Mouse (Mus musculus): ENCODE data around the gene Cemip. TPM values are rescaled to one million over a fixed set of nuclear protein-coding genes. Genes with fewer than 3 reads are reported as not detected.

Gene Cemip
- polyA plus RNA-seq, 1 experiment = 0.88 TPM

DNA sequence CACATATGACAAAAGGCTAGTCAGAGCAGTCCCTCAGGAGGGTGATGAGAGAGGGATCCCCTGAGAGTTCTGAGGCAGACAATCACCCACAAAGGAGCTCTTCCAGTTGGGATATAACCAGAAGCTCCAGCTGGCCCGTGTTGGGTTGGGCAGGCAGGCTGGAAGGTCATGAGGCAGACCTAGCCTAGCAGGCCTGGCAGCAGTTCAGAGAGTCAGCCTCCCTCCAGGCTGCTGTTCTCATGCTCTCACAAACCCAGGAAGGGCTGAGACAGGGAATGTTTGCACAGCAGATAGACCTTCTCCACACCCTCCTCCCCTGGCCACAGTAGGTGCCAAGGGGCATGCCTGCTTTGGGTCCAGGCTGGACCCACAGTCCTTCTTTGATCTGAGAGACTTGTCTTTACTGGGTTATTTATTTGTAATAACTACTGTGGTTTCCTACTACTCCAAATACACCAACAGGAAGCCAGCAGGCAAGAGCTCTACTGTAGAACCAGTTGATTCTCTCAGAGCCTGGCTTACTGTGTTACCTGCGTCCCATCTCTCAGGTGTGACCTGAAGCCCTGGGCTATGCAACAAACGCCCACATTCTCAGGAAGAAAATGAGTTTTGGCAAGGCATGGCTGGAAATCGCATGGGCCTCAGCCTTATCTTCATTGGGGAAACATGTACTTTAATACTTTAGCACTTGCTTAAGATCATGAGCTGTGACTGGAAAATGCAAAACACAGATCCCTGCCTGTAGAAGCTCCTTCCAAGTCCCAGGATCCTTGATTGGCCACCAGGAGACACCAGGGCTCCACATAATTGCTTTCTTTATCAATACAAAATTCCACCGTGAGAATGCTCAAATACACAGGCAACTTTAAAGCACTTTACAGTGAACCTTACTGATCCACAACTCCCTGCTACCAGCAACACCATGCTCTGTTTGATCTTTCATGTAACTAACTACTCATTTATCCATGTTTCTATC is 67.7 kb downstream of the Cemip start:
- Histone ChIP-seq H3K27ac (ENCODE audit: insufficient read depth, low read depth, low read length) (no peak overlapping the region), H3K4me3 (ENCODE audit: insufficient read depth, low read length) (no peak overlapping the region), H3K4me1 (ENCODE audit: control insufficient read depth, insufficient read depth, low read length) (no peaks in the 10 kb centered on the region)
- TF ChIP-seq POLR2A (IDR thresholded peaks at IDR 0.05; ENCODE audit: borderline replicate concordance, low read depth, low read length) = no peak
- TF ChIP-seq CTCF (IDR thresholded peaks at IDR 0.05; ENCODE audit: low read depth, low read length) = no peak

DNA sequence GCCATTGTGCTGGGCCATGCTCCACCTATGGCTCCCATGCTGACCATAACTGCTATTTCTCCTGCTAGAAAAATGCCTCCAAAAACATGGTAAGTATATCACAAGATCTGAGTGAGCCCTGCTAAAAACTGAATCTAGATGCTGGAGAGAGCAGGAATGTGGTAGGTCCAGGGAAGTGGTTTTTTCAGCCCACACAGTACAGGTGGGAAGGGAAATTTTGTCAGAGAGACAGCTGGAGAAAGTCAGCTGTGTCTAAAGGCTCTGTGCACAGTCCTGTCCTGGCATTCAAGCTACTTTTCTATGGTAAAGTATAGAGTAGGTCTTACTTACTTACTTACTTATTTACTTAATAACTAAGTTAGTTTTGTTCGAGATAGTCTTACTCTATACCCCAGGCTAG is 71.3 kb downstream of the Cemip start:
- Histone ChIP-seq H3K4me3 (ENCODE audit: insufficient read depth, low read length) (no peak overlapping the region), H3K27ac (ENCODE audit: insufficient read depth, low read depth, low read length) (no peak overlapping the region), H3K4me1 (ENCODE audit: control insufficient read depth, insufficient read depth, low read length) (no peaks in the 10 kb centered on the region)
- no peak for TF ChIP-seq POLR2A (IDR thresholded peaks at IDR 0.05; ENCODE audit: borderline replicate concordance, low read depth, low read length)
- no peak for TF ChIP-seq CTCF (IDR thresholded peaks at IDR 0.05; ENCODE audit: low read depth, low read length)

GRCm38 (mm10) chr7:84013656-84014055 is 72.6 kb downstream of the Cemip start:
- Histone ChIP-seq H3K27ac (ENCODE audit: insufficient read depth, low read depth, low read length) (no peak overlapping the region), H3K4me3 (ENCODE audit: insufficient read depth, low read length) (no peak overlapping the region), H3K4me1 (ENCODE audit: control insufficient read depth, insufficient read depth, low read length) (no peaks in the 10 kb centered on the region)
- TF ChIP-seq CTCF (IDR thresholded peaks at IDR 0.05; ENCODE audit: low read depth, low read length) (no peak), POLR2A (IDR thresholded peaks at IDR 0.05; ENCODE audit: borderline replicate concordance, low read depth, low read length) (no peak)

DNA sequence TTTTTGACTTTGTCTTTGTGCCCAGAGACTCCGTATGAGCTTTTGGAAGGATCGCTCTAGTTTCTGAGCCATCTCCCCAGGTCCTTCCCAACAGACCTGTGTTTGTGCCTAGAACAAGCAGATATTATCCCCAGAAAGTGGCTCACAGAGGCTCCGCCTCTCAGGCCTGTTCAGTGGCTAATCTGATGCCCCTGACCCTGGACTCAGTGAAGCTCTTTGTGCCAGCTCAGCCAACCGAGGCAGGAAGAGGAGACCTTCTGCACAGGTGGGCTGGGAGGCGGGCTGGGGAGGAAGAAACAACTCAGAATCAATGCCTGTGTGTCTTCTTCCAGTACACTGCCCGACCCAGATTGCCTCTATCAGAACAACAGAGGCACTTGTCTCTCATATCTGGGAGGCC is 81.9 kb downstream of the Cemip start:
- Histone ChIP-seq H3K4me1 (ENCODE audit: control insufficient read depth, insufficient read depth, low read length) (no peaks in the 10 kb centered on the region), H3K27ac (ENCODE audit: insufficient read depth, low read depth, low read length) (no peak overlapping the region), H3K4me3 (ENCODE audit: insufficient read depth, low read length) (no peak overlapping the region)
- TF ChIP-seq POLR2A (IDR thresholded peaks at IDR 0.05; ENCODE audit: borderline replicate concordance, low read depth, low read length) = no peak
- TF ChIP-seq CTCF (IDR thresholded peaks at IDR 0.05; ENCODE audit: low read depth, low read length) = no peak

GRCm38 (mm10) chr7:84001516-84001915 is 84.8 kb downstream of the Cemip start:
- TF ChIP-seq CTCF (IDR thresholded peaks at IDR 0.05; ENCODE audit: low read depth, low read length) (no peak), POLR2A (IDR thresholded peaks at IDR 0.05; ENCODE audit: borderline replicate concordance, low read depth, low read length) (no peak)
- Histone ChIP-seq H3K4me3 (ENCODE audit: insufficient read depth, low read length) (no peak overlapping the region), H3K4me1 (ENCODE audit: control insufficient read depth, insufficient read depth, low read length) (no peaks in the 10 kb centered on the region), H3K27ac (ENCODE audit: insufficient read depth, low read depth, low read length) (no peak overlapping the region)

- Histone ChIP-seq H3K27ac (ENCODE audit: insufficient read depth, low read depth, low read length) (no peak overlapping the region), H3K4me1 (ENCODE audit: control insufficient read depth, insufficient read depth, low read length) (no peaks in the 10 kb centered on the region), H3K4me3 (ENCODE audit: insufficient read depth, low read length) (no peak overlapping the region)
- no peak for TF ChIP-seq CTCF (IDR thresholded peaks at IDR 0.05; ENCODE audit: low read depth, low read length)
- no peak for TF ChIP-seq POLR2A (IDR thresholded peaks at IDR 0.05; ENCODE audit: borderline replicate concordance, low read depth, low read length)
These were observed 85.6 kb downstream of the Cemip start for GRCm38 (mm10) chr7:84000671-84001070.

DNA sequence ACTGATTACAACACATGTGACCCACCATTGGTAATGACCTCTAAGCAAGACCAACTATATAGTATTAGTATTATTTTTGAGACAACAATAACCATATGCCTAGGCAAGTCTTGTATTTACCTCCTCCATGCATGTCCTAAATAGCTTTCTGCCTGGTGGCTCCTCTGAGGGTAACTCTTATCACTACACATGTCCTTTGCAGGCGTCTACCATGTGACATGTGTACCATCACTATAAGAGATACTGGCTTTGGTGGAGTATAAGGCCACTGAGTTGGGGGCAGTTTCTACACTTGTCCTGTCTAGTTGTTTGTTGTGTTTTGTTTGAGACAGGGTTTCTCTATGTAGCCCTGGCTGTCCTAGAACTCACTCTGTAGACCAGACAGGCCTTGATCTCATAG is 86.7 kb downstream of the Cemip start:
- no peak for TF ChIP-seq CTCF (IDR thresholded peaks at IDR 0.05; ENCODE audit: low read depth, low read length)
- TF ChIP-seq POLR2A (IDR thresholded peaks at IDR 0.05; ENCODE audit: borderline replicate concordance, low read depth, low read length) = no peak
- no peaks in the 10 kb centered on the region for H3K4me1 ChIP-seq (ENCODE audit: control insufficient read depth, insufficient read depth, low read length)
- H3K4me3 ChIP-seq (ENCODE audit: insufficient read depth, low read length) = no peak overlapping the region
- H3K27ac ChIP-seq (ENCODE audit: insufficient read depth, low read depth, low read length) = no peak overlapping the region

GRCm38 (mm10) chr7:83994348-83994747 is 92.0 kb downstream of the Cemip start:
- no peak for TF ChIP-seq POLR2A (IDR thresholded peaks at IDR 0.05; ENCODE audit: borderline replicate concordance, low read depth, low read length)
- TF ChIP-seq CTCF (IDR thresholded peaks at IDR 0.05; ENCODE audit: low read depth, low read length) = no peak
- no peaks in the 10 kb centered on the region for H3K4me1 ChIP-seq (ENCODE audit: control insufficient read depth, insufficient read depth, low read length)
- H3K4me3 ChIP-seq (ENCODE audit: insufficient read depth, low read length) = no peak overlapping the region
- no peak overlapping the region for H3K27ac ChIP-seq (ENCODE audit: insufficient read depth, low read depth, low read length)

DNA sequence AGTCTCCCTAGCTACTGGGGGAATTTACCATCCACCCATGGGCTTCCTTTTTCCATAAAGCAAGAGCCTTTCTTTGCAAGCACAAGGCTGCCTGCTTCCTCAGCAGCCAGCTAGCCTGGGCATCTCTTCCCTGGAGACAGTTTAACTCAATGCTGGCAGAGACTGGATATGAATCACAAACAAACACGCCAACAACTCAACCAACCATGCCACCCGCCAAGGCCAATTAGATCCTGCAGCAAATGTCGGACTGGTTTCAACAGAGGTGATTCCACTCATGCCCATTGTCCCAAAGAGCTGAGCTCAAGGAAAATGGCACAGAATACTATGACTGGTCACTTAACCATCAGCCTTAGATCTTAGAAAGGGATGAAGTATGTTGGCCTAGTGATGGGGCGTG is 97.0 kb downstream of the Cemip start:
- no peak overlapping the region for H3K4me3 ChIP-seq (ENCODE audit: insufficient read depth, low read length)
- no peak for TF ChIP-seq POLR2A (IDR thresholded peaks at IDR 0.05; ENCODE audit: borderline replicate concordance, low read depth, low read length)
- no peak for TF ChIP-seq CTCF (IDR thresholded peaks at IDR 0.05; ENCODE audit: low read depth, low read length)
- H3K27ac ChIP-seq (ENCODE audit: insufficient read depth, low read depth, low read length) = no peak overlapping the region
- H3K4me1 ChIP-seq (ENCODE audit: control insufficient read depth, insufficient read depth, low read length) = no peaks in the 10 kb centered on the region

- TF ChIP-seq POLR2A (IDR thresholded peaks at IDR 0.05; ENCODE audit: borderline replicate concordance, low read depth, low read length) = no peak
- no peak for TF ChIP-seq CTCF (IDR thresholded peaks at IDR 0.05; ENCODE audit: low read depth, low read length)
- Histone ChIP-seq H3K27ac (ENCODE audit: insufficient read depth, low read depth, low read length) (no peak overlapping the region), H3K4me3 (ENCODE audit: insufficient read depth, low read length) (no peak overlapping the region), H3K4me1 (ENCODE audit: control insufficient read depth, insufficient read depth, low read length) (no peaks in the 10 kb centered on the region)
These were observed 100.6 kb downstream of the Cemip start for GRCm38 (mm10) chr7:83985751-83986150.
